Comparison of ENCODE assay signal across 12 mouse cellular contexts in the genomic region with DNA sequence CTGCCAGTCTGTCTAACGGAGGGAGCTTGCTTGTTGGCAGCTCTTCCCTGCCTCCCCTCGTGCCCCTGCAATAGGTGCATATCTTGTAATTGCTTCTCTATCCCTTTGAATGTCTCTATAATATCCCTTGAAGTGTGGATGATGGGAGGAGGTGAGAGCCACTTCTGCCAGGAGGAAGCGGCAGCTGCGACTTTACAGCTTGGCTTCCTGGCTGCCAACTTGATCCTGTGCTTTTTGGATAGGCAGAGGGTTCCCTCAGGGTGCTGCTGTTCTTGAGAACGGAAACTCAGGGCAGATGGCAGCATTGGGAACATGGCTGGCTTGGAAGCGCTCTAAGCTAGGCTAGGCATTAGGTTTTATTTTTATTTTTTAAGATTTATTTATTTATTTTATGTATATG.
DNase-seq lines count a peak whose midpoint lies in the region; ATAC-seq and TF ChIP-seq lines count a peak whose summit lies in the region.
"Had no signal": no experiment of that assay in that cellular context is flagged by ENCODE, and none has a peak within 500 bp of the region (broad histone marks: within the 10 kb centered on the region; RNA-seq: fewer than 3 reads in every experiment).

No protein-coding gene starts in this region.

- peak; percentile 84 for ATAC-seq in frontal cortex, adult (ENCODE audit: low TSS enrichment)
- ATAC-seq in lung, postnatal 0 days: no peak

- no peak for TF ChIP-seq EP300 in lung, postnatal 0 days (IDR thresholded peaks at IDR 0.05)

- TF ChIP-seq POLR2A in brain, embryonic 14.5 days (IDR thresholded peaks at IDR 0.05; ENCODE audit: borderline replicate concordance, extremely low read depth, insufficient read depth, insufficient read length, poor library complexity, severe bottlenecking): no peak

- H3K9me3 ChIP-seq in lung, postnatal 0 days (ENCODE audit: low read length): no peaks in the 10 kb centered on the region
- H3K9me3 ChIP-seq: heart, embryonic 10.5 days had no signal

- no peak overlapping the region for H3K27ac ChIP-seq in lung, postnatal 0 days (ENCODE audit: low read length)
- H3K27ac ChIP-seq: heart, embryonic 10.5 days; liver, embryonic 14.5 days had no signal

- H3K4me3 ChIP-seq in lung, postnatal 0 days (ENCODE audit: low read depth, low read length): no peak overlapping the region
- H3K4me3 ChIP-seq: heart, embryonic 10.5 days had no signal

- no peak overlapping the region for H3K4me2 ChIP-seq in lung, postnatal 0 days (replicated peaks; ENCODE audit: low read depth, low read length)

- TF ChIP-seq CTCF in brain, embryonic 14.5 days (IDR thresholded peaks at IDR 0.05; ENCODE audit: borderline replicate concordance, extremely low read depth, insufficient read depth, insufficient read length): no peak
- no peak for TF ChIP-seq CTCF in lung, postnatal 0 days (IDR thresholded peaks at IDR 0.05)

- DNase-seq in frontal cortex, postnatal 25 days (ENCODE audit: low spot score in 2 of 2): no peak
- DNase-seq in brain, embryonic 14.5 days (ENCODE audit: low read depth): peak; percentile 81
- peak; percentile 73 to 76 for DNase-seq in cerebellum, postnatal 14 days
- peak; percentile 28 to 42 for DNase-seq in layer of hippocampus, postnatal 10 days (ENCODE audit: low spot score in 2 of 2)
- no peak for DNase-seq in heart, postnatal 10 days
- DNase-seq in lung, postnatal 0 days (ENCODE audit: low spot score): no peak
- DNase-seq in heart, postnatal 14 days: no peak
- DNase-seq: kidney, adult 9 months; thymus, adult 2 months had no signal

- H3K9ac ChIP-seq in lung, postnatal 0 days (replicated peaks; ENCODE audit: low read depth): no peak overlapping the region
- H3K9ac ChIP-seq: liver, embryonic 14.5 days had no signal

- 86% methylated on average over 6 of the region's 6 CpGs for WGBS in lung, postnatal 0 days

- H3K4me1 ChIP-seq in lung, postnatal 0 days (ENCODE audit: insufficient read depth, low read depth, low read length): no peaks in the 10 kb centered on the region

- no peaks in the 10 kb centered on the region for H3K27me3 ChIP-seq in lung, postnatal 0 days (replicated peaks; ENCODE audit: insufficient read depth, low read length)

- intact Hi-C loops in heart, postnatal 10 days (cut with DNase I): no loop called here
- intact Hi-C loops in heart, postnatal 14 days (cut with DNase I): no loop called here

- H3K36me3 ChIP-seq in lung, postnatal 0 days (ENCODE audit: insufficient read depth, low read length): peaks cover 34% of the 10 kb centered on the region; the same call in 1 of the 2 replicates

Comparison
In these comparisons a context has a peak if more than half of its experiments do, and no peak if none do; other contexts are left out.
1. DNase-seq: peak in brain, embryonic 14.5 days (single experiment), cerebellum, postnatal 14 days (2 of 2) and layer of hippocampus, postnatal 10 days (2 of 2); none in frontal cortex, postnatal 25 days (0 of 2), heart, postnatal 10 days (0 of 2), lung, postnatal 0 days (single experiment) and heart, postnatal 14 days (0 of 2).